In the genomic region with DNA sequence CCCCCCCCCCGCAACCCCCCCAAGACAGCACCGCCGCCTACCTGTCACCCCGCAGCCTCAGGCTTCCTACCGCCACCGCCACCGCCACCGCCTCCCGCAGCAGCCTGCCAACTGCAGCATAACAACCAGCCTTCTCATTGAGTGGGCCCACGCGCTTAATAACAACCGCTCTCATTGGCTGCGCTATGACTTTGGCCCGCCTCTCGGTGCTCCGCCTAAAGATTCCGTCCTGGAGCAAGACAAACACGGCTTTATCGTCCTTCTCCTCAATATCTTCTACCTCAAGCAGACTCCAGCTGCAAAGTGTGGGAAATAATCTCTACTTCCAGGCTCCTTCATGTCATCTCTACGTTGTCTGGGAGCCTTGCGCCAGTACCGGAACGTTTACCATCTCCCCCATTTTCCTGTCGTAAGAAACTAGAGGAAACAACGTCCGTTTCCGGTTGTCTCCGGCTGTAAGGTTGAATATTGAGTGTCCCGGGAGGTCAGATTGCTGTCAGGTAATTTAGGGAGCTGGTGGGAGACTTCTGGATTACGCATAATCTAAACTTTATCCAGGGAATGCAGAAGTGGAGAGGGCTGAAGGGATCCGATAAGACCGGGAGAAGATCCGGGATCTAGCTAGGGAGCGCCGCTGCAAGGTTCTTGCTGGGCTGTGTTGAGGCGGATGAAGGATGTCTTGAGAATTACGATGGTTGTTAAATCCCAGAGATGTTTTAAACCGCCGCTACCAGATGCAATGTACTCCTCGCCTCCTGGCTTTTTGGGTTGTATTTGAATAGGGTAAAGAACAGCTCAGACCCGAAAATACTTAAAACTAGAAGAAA, we compare ENCODE assay signal across 1 mouse cellular context.
TF ChIP-seq lines count a peak whose summit lies in the region.

A gene (minus strand): TSS at position 153 of the 827 bp plus-strand sequence.
A gene (plus strand): TSS at position 214 of the 827 bp plus-strand sequence.

TF ChIP-seq in CH12.LX, 34 proteins besides CTCF, POLR2A, EP300 and RAD21 (continued from another document):
- TF ChIP-seq JUND (conservative IDR thresholded peaks at IDR 0.05; ENCODE audit: low read depth, low read length) (no peak), SIN3A (IDR thresholded peaks at IDR 0.05; ENCODE audit: low read length) (peak; percentile 90), JUN (IDR thresholded peaks at IDR 0.05; ENCODE audit: insufficient read depth, low read depth, low read length) (no peak), ZNF384 (IDR thresholded peaks at IDR 0.05; ENCODE audit: low read depth, low read length) (no peak), IRF4 (IDR thresholded peaks at IDR 0.05; ENCODE audit: low read depth, low read length) (no peak), MAZ (IDR thresholded peaks at IDR 0.05; ENCODE audit: low read depth, low read length) (no peak), NELFE (IDR thresholded peaks at IDR 0.05; ENCODE audit: low read depth, low read length) (peak; percentile 69), KAT2A (IDR thresholded peaks at IDR 0.05; ENCODE audit: insufficient replicate concordance, low read length) (peak; percentile 85; the same call in 1 of the 2 replicates), SMC3 (IDR thresholded peaks at IDR 0.05; ENCODE audit: low read depth, low read length) (no peak), E2F4 (IDR thresholded peaks at IDR 0.05; ENCODE audit: insufficient replicate concordance, low read depth, low read length) (no peak), ZKSCAN1 (IDR thresholded peaks at IDR 0.05; ENCODE audit: borderline replicate concordance, low read depth, low read length) (no peak), USF1 (IDR thresholded peaks at IDR 0.05; ENCODE audit: low read depth, low read length) (no peak), NRF1 (IDR thresholded peaks at IDR 0.05; ENCODE audit: low read depth, low read length) (no peak), GABPA (IDR thresholded peaks at IDR 0.05; ENCODE audit: insufficient replicate concordance, low read depth, low read length) (no peak; the same call in 1 of the 2 replicates), CHD1 (IDR thresholded peaks at IDR 0.05; ENCODE audit: low read depth, low read length) (no peak), MYC (IDR thresholded peaks at IDR 0.05; ENCODE audit: low read depth, low read length) (0 out of 2 replicates have a peak, but pooled peaks have one; percentile 35), POLR2AphosphoS2 (IDR thresholded peaks at IDR 0.05; ENCODE audit: low read depth, low read length) (no peak), UBTF (IDR thresholded peaks at IDR 0.05; ENCODE audit: low read depth, low read length) (no peak), TCF12 (IDR thresholded peaks at IDR 0.05; ENCODE audit: low read depth, low read length) (no peak; the same call in 1 of the 2 replicates), MAFK (IDR thresholded peaks at IDR 0.05; ENCODE audit: insufficient replicate concordance, low read length) (no peak), ZMIZ1 (IDR thresholded peaks at IDR 0.05; ENCODE audit: low read depth, low read length) (peak; percentile 51; the same call in 1 of the 2 replicates), MEF2A (IDR thresholded peaks at IDR 0.05; ENCODE audit: borderline replicate concordance, low read depth, low read length) (no peak)
